Mouse (Mus musculus): Measurements from ENCODE around the gene Cenph. TPM values are rescaled to one million over a fixed set of nuclear protein-coding genes. Genes with fewer than 3 reads are reported as not detected.

The Cenph gene
- polyA plus RNA-seq, 1 experiment from 2014 or later, result 31.0 TPM

DNA sequence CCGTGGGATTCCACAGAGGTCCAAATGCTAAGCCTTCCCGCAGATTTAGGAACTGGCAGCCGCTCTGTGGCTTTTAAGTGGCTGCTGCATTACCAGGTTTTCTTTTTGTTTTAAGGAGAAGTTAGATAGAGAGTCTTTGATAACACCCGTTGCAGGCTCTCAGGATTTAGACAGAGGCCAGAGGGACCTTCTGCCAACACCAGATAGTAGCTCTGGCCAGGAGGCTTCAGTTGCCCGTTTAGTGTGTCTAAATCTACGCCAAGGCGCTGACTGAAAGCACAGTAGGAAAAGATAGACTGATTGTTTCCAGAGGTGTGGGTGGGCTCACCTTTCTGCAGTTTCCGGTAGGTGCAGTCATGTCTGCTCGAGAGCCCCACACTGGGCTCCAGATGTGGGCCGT, 50.5 kb downstream of the Cenph start:
- Histone ChIP-seq H3K27ac (replicated peaks) (peak overlapping the region; percentile 43), H3K4me2 (peak overlapping the region; percentile 27), H3K4me1 (replicated peaks) (peaks cover 47% of the 10 kb centered on the region), H3K9ac (no peak overlapping the region), H3K9me3 (replicated peaks) (no peaks in the 10 kb centered on the region), H3K27me3 (no peaks in the 10 kb centered on the region), H3K4me3 (replicated peaks) (no peak overlapping the region), H3K36me3 (replicated peaks) (peaks cover 43% of the 10 kb centered on the region)
- 22% methylated on average over 10 of the region's 10 CpGs for WGBS (ENCODE audit: insufficient replicate concordance)
- ATAC-seq (ENCODE audit: insufficient read depth), result peak; percentile 54

DNA sequence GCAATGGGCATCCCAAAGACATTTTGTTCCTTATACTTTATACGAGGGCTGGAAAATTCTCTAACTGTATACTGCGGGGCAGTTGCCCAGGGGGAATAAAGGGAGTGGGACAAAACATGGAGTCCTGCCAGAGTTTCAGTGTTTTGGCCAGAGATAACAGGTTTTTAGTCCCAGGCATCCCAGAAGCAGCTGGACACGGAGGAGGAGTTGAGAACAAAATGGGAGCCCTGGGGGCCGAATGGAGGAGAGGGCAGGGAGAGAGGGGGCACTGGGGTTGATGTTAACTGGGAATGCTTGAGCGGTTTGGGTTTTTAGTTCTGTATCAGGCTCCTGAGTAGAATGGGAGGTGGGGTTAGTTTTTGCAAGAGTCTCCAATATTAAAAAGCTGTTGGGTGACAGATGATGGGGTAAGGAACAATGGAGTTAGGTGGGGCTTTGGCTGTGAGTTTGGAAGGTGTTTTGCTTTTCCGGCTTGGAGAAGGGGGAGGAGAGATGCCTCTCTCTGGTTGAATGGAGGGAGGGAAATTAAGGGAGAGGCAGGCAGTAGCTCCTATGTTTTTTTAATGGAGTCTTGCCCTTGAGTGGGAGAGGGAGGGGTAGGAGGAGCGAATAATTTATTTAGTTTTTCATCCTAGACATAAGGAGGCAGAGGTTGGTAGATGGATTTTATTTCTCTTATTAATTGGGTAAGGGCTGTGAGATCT, 51.5 kb downstream of the Cenph start:
- WGBS (ENCODE audit: insufficient replicate concordance), result 80% methylated on average over 7 of the region's 7 CpGs

DNA sequence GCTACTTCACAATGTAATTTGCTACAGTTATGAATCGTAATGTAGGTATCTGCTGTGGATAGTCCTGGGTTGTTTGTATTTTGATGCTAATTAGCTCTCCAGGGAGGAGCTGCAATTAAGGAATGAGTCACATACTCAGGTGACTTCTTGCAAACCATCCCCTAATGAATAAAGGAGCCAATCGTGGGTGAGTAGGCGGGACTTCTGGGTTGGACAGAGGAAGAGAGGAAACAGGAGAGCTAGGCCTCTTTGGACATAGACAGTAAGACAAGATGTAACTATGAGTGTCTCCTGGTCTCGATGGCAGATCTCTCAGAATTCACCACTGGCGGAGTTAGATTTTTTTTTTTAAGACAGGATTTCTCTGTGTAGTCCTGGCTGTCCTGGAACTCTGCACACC, 54.0 kb downstream of the Cenph start:
- 73% methylated on average over 5 of the region's 5 CpGs for WGBS (ENCODE audit: insufficient replicate concordance)
- no peak overlapping the region for H3K27ac ChIP-seq (replicated peaks)
- no peaks in the 10 kb centered on the region for H3K9me3 ChIP-seq (replicated peaks)
- no peak overlapping the region for H3K4me3 ChIP-seq (replicated peaks)
- ATAC-seq (ENCODE audit: insufficient read depth), result no peak
- no peaks in the 10 kb centered on the region for H3K27me3 ChIP-seq
- peaks cover 55% of the 10 kb centered on the region for H3K36me3 ChIP-seq (replicated peaks)
- H3K4me1 ChIP-seq (replicated peaks), result peaks cover 22% of the 10 kb centered on the region
- no peak overlapping the region for H3K4me2 ChIP-seq
- H3K9ac ChIP-seq, result no peak overlapping the region

More for the DNA sequence above, 51.5 kb downstream of the Cenph start:
- no peaks in the 10 kb centered on the region for H3K9me3 ChIP-seq (replicated peaks)
- peaks cover 49% of the 10 kb centered on the region for H3K36me3 ChIP-seq (replicated peaks)
- H3K27ac ChIP-seq (replicated peaks), result no peak overlapping the region
- peaks cover 38% of the 10 kb centered on the region for H3K4me1 ChIP-seq (replicated peaks)
- H3K4me3 ChIP-seq (replicated peaks), result no peak overlapping the region
- H3K27me3 ChIP-seq, result no peaks in the 10 kb centered on the region
- no peak for ATAC-seq (ENCODE audit: insufficient read depth)
- H3K4me2 ChIP-seq, result no peak overlapping the region
- no peak overlapping the region for H3K9ac ChIP-seq

DNA sequence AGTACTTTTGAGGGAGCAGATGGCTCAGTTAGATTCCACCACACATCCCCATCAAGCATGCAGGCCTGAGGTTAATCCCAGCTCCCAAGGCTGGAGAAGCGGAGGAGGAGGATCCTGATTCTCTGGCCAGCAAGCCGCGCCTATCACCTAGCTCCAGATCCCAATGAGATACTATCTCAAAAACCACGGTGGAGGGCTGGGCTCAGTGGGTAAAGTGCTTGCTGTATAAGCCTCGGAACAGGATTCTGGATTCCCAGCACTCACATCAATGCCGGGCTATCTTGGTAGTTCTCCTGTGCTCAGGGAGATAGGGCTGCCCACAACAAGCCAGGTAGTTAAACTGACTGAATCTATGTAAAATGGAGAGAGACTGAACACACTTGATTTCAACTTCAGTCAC, 60.2 kb downstream of the Cenph start:
- no peaks in the 10 kb centered on the region for H3K27me3 ChIP-seq
- H3K9ac ChIP-seq, result no peak overlapping the region
- H3K4me3 ChIP-seq (replicated peaks), result no peak overlapping the region
- no peak overlapping the region for H3K4me2 ChIP-seq
- H3K27ac ChIP-seq (replicated peaks), result no peak overlapping the region
- H3K4me1 ChIP-seq (replicated peaks), result peaks cover 8% of the 10 kb centered on the region; the same call in 1 of the 2 replicates
- H3K9me3 ChIP-seq (replicated peaks), result no peaks in the 10 kb centered on the region
- ATAC-seq (ENCODE audit: insufficient read depth), result no peak
- H3K36me3 ChIP-seq (replicated peaks), result peaks cover 69% of the 10 kb centered on the region
- 49% methylated on average over 6 of the region's 6 CpGs for WGBS (ENCODE audit: insufficient replicate concordance)

Other genes with a start within 250 kb of the Cenph start
- gene Ocln, start 223.2 kb downstream of the Cenph start, polyA plus RNA-seq (2015; fragmentation: Nextera tagmentation; extraction: Ambion mirVana), result 10.0 and 10.9 TPM in 2 replicates
- gene Marveld2, start 158.9 kb downstream of the Cenph start, polyA plus RNA-seq (2015; fragmentation: Nextera tagmentation; extraction: Ambion mirVana), result 7.3 and 8.8 TPM in 2 replicates
- gene Ak6, start 124.9 kb downstream of the Cenph start, polyA plus RNA-seq (2015; fragmentation: Nextera tagmentation; extraction: Ambion mirVana), result 141 and 145 TPM in 2 replicates
- gene Rad17, start 124.8 kb downstream of the Cenph start, polyA plus RNA-seq (2015; fragmentation: Nextera tagmentation; extraction: Ambion mirVana), result 10.4 and 11.9 TPM in 2 replicates
- 10.7 and 12.4 TPM in 2 replicates for gene Taf9, start 124.3 kb downstream of the Cenph start, polyA plus RNA-seq (2015; fragmentation: Nextera tagmentation; extraction: Ambion mirVana)
- gene Ccdc125, start 106.2 kb downstream of the Cenph start, polyA plus RNA-seq (2015; fragmentation: Nextera tagmentation; extraction: Ambion mirVana), result 5.1 and 6.2 TPM in 2 replicates
- 31.9 and 32.1 TPM in 2 replicates for gene Cdk7, start 45.0 kb downstream of the Cenph start, polyA plus RNA-seq (2015; fragmentation: Nextera tagmentation; extraction: Ambion mirVana)
- gene Mrps36, start 31.2 kb downstream of the Cenph start, polyA plus RNA-seq (2015; fragmentation: Nextera tagmentation; extraction: Ambion mirVana), result 83.5 and 107 TPM in 2 replicates
- 221 and 222 TPM in 2 replicates for gene Ccnb1, start 10.7 kb upstream of the Cenph start, polyA plus RNA-seq (2015; fragmentation: Nextera tagmentation; extraction: Ambion mirVana)
- 25.1 and 25.5 TPM in 2 replicates for gene Slc30a5, start 57.5 kb upstream of the Cenph start, polyA plus RNA-seq (2015; fragmentation: Nextera tagmentation; extraction: Ambion mirVana)

Data from liver, embryonic 15.5 days (tissue).